Mouse (Mus musculus) thymus, adult 2 months (tissue): ENCODE results near the gene Gga1. TPM values are rescaled to one million over a fixed set of nuclear protein-coding genes. Genes with fewer than 3 reads are reported as not detected.

Experiments used
- DNase-seq: peaks from one replicate; pipeline ENCODE4 v3.0.0; 2021
- H3K27ac ChIP-seq: fragments of 200-500 bp; 2 replicates; pipeline ENCODE4 v1.5.1; 2012; ENCODE audit warnings: low read length, control low read depth; ENCODE audit not compliant: control insufficient read depth, insufficient read depth
- H3K27me3 ChIP-seq: fragments of 200-500 bp; 2 replicates; pipeline ENCODE4 v1.6.1; 2012; ENCODE audit warnings: mild to moderate bottlenecking, low read length, moderate library complexity, mixed read lengths; ENCODE audit not compliant: control insufficient read depth, insufficient read depth
- H3K36me3 ChIP-seq: fragments of 200-500 bp; 2 replicates; pipeline ENCODE4 v1.6.1; 2012; ENCODE audit warnings: mild to moderate bottlenecking, low read length, moderate library complexity; ENCODE audit not compliant: control insufficient read depth, insufficient read depth
- H3K4me1 ChIP-seq: fragments of 200-500 bp; replicated peaks from 2 replicates; pipeline ENCODE4 v1.6.1; 2012; ENCODE audit warnings: low read length; ENCODE audit not compliant: control insufficient read depth, insufficient read depth
- H3K4me3 ChIP-seq: fragments of 200-500 bp; 2 replicates; pipeline ENCODE4 v1.5.1; 2012; ENCODE audit warnings: mild to moderate bottlenecking, low read length, control low read depth, moderate library complexity; ENCODE audit not compliant: control insufficient read depth, insufficient read depth
- CTCF ChIP-seq: fragments of 200-500 bp; IDR thresholded peaks from 2 replicates; pipeline ENCODE4 v1.5.1; 2012; ENCODE audit warnings: mild to moderate bottlenecking, control low read depth, low read length, moderate library complexity, borderline replicate concordance; ENCODE audit not compliant: control insufficient read depth, poor library complexity, insufficient read depth; ENCODE audit errors: extremely low read depth
- POLR2A ChIP-seq: fragments of 200-500 bp; IDR thresholded peaks from 2 replicates; pipeline ENCODE4 v1.6.1; 2012; ENCODE audit warnings: mild to moderate bottlenecking, low read length, control low read depth, moderate library complexity; ENCODE audit not compliant: control insufficient read depth, poor library complexity, insufficient read depth; ENCODE audit errors: extremely low read depth
- whole genome bisulfite sequencing: fragments of 180-500 bp; shearing (Covaris S2); methylation state at CpG from one replicate; pipeline ENCODE4 v1.1.7; 2018; 5-methylcytosine and 5-hydroxymethylcytosine counted together
- polyA plus RNA-seq: library from polyadenylated mRNA; depleted of rRNA; stranded (reverse); fragments of >200 nt; gene quantifications from 2 replicates; pipeline ENCODE4 v1.2.3, GENCODE M21; 2012

The Gga1 gene
- polyA plus RNA-seq, 1 experiment = 137 TPM

DNA sequence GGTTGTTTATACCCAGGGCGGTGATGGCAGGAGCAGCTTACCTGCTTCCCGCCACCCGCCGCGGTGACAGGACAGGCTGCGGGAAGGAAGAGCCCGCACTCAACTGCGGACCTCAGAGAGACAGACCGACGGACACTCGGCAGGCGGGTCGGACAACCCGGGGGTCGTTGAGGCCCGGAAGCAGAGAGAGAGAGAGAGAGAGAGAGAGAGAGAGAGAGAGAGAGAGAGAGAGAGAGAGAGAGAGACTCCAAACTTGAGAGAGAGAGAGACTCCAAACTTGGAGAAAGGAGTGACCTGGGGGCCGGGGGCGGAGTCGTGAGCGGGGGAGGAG, 22.4 kb downstream of the Gga1 start, which contains the start of gene Gm49510:
TSS of gene Gm49510 (plus strand) at position 259 of the 331 bp plus-strand sequence.
- peaks cover 65% of the 10 kb centered on the region for H3K4me1 ChIP-seq
- no peaks in the 10 kb centered on the region for H3K27me3 ChIP-seq
- TF ChIP-seq CTCF (no peak), POLR2A (no peak)
- H3K4me3 ChIP-seq = peak within 1 kb of the TSS; percentile 87
- DNase-seq = no peak
- WGBS = 2% methylated on average over 20 of the region's 20 CpGs
- H3K36me3 ChIP-seq = peaks cover 2% of the 10 kb centered on the region
- H3K27ac ChIP-seq = peak within 1 kb of the TSS; percentile 92

DNA sequence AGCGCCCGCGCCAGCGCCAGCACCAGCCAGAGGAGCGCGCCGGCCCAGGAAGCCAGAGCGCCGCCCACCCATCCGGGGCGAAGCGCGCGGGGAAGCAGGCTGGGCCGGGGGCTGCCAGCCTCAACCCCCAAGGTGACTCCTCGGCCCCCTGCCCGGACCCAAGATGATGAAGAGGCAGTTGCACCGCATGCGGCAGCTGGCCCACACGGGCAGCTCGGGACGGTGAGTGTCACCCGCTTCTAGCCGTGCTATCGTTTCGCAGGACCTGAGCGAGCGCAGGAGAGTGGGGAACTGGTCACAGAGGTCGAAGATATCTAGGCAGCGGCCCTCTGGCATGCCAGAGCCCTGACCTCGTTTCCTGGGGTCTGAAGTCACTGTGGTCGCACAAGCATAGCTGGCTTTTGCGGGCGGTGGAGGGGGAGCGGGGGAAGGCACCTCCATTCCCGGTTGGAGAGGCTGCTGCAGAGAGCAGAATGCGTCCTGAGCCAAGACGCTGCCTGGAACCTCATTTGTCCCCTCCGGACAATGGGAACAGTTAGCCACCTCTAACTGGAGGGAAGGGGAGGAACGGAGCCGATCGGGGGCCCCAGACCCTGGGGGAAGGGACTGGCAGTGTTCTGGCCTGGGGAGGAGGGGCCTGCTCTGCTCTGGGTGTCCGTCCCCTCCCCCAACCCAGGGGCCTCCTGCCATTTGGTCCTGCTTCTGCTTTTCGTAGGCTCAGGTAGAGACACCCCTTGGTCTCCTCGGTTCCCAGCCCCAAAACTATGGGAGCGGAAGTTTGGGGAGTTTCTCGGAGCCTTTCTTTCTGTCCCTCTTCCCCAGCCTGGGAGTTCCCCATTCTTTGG, 23.0 kb downstream of the Gga1 start, which contains the start of gene Sh3bp1:
TSS of gene Sh3bp1 (plus strand) at position 29 of the 845 bp plus-strand sequence.
- peak within 1 kb of the TSS; percentile 92 for H3K27ac ChIP-seq
- H3K27me3 ChIP-seq = no peaks in the 10 kb centered on the region
- peaks cover 59% of the 10 kb centered on the region for H3K4me1 ChIP-seq
- peak within 1 kb of the TSS; percentile 87 for H3K4me3 ChIP-seq
- peak; percentile 83 for DNase-seq
- no peak for TF ChIP-seq CTCF
- TF ChIP-seq POLR2A = peak; percentile 83
- H3K36me3 ChIP-seq = peaks cover 8% of the 10 kb centered on the region
- under 1% methylated on average over 47 of the region's 47 CpGs for WGBS

DNA sequence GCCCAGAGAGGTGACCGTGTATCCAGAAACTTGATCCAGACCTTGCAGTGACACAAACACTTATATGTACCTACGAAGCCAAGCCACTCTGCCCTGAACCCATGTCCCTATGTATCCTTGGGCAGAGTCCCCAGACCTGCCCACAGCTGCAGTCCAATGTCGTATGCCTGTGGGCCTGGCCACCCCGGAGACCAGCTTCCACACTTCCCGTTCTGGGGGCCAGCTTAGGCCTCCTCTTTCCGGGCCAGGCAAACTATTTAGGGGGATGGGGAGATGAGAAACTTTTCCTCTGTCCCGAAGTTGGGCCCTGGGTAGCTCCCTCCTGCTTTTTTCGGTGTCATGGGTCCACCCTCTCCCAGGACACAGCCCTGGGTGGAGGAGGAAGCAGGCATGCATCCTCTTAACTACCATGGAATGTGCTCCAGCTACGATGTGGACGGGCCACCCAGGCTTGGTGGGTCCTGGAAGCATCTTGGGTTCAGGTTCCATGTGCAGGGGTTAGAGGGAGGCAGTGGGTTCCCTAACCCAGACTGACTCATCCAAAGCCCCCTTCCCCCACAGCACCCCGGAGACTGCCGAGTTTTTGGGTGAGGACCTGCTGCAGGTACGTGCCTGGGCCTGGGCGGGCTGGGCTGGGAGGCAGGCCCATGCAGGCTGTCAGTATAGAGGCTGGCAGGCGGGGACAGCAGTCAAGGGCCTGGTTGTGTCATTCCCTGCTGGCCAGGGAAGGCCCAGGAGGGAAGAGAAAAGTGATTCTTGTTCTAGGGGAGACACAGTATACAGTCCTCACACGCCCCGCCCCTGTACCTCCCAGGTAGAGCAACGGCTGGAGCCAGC, 23.8 kb downstream of the Gga1 start:
- Histone ChIP-seq H3K36me3 (peaks cover 15% of the 10 kb centered on the region), H3K27ac (0 out of 2 replicates have a peak overlapping the region, but pooled peaks have one; percentile 23), H3K4me1 (peaks cover 50% of the 10 kb centered on the region), H3K4me3 (peak overlapping the region; percentile 87), H3K27me3 (no peaks in the 10 kb centered on the region)
- whole genome bisulfite sequencing = 34% methylated on average over 18 of the region's 18 CpGs
- no peak for DNase-seq
- TF ChIP-seq CTCF (no peak), POLR2A (no peak)

DNA sequence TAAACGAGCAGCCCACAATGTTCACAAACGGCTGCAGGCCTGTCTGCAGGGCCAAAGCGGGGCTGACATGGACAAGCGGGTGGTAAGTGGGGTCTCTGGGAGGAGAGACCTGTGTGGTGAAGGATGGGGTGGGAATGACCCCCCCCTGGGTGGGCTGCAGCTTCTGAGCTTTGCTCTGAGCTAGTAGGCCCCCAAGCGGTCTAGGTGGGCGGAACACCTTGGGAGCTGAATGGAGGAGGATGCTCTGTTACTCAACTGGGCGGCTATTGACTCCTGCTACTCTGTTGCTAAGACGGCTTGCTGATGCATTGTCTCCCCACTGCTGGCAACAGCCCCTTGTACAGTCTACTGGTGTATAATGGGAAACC, 24.4 kb downstream of the Gga1 start:
- no peak overlapping the region for H3K27ac ChIP-seq
- peaks cover 17% of the 10 kb centered on the region for H3K36me3 ChIP-seq
- no peaks in the 10 kb centered on the region for H3K27me3 ChIP-seq
- WGBS = 76% methylated on average over 8 of the region's 8 CpGs
- DNase-seq = no peak
- peak overlapping the region; percentile 87; the same call in 1 of the 2 replicates for H3K4me3 ChIP-seq
- TF ChIP-seq POLR2A (no peak), CTCF (no peak)
- peaks cover 44% of the 10 kb centered on the region for H3K4me1 ChIP-seq

DNA sequence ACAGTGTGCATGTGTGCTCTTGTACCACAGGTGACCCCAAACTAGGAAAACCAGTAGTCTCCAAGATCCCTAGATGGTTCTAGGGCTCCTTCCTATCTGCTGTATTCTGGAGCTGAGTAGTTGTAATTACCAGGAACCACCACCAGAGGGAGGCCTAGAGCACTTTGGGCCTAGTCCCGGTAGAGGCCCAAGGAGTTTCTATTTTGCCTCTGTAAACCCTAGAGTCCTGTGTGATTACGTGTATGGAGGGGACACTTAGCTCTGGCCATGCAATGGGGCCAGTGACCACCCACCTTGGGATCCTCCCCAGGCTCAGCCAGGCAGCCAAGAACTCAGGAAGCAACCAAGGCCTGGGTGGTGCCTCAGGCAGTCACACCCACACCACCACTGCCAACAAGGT, 26.3 kb downstream of the Gga1 start:
- H3K4me3 ChIP-seq = no peak overlapping the region
- 6% methylated on average over 2 of the region's 2 CpGs for WGBS
- DNase-seq = peak; percentile 86
- H3K27me3 ChIP-seq = no peaks in the 10 kb centered on the region
- peaks cover 28% of the 10 kb centered on the region for H3K4me1 ChIP-seq
- peaks cover 34% of the 10 kb centered on the region for H3K36me3 ChIP-seq
- no peak overlapping the region for H3K27ac ChIP-seq
- no peak for TF ChIP-seq POLR2A
- TF ChIP-seq CTCF = peak; percentile 54; the same call in 1 of the 2 replicates

DNA sequence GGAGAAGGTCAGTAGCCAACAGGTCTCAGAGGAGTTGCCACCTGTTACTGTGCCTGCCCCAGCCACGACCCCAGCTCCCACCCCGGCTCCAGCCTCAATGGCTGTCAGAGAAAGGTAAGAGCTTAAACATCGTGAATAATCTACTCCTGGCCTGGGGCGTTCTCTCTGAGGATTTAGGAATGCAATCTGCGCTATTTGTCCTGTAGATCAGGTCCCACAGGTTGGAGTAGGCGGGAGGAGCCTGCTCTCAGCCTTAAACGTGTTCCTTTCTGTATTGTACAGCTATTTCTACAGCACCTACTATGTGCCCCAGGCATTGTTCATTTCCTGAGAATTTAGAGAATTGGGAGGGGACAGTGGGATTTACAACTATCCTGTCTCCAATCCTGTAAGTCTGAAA, 31.4 kb downstream of the Gga1 start:
- 95% methylated on average over 7 of the region's 7 CpGs for WGBS
- peaks cover 53% of the 10 kb centered on the region for H3K36me3 ChIP-seq
- H3K27ac ChIP-seq = no peak overlapping the region
- TF ChIP-seq CTCF (no peak), POLR2A (no peak)
- no peaks in the 10 kb centered on the region for H3K27me3 ChIP-seq
- H3K4me3 ChIP-seq = no peak overlapping the region
- no peak for DNase-seq
- H3K4me1 ChIP-seq = peaks cover 5% of the 10 kb centered on the region

DNA sequence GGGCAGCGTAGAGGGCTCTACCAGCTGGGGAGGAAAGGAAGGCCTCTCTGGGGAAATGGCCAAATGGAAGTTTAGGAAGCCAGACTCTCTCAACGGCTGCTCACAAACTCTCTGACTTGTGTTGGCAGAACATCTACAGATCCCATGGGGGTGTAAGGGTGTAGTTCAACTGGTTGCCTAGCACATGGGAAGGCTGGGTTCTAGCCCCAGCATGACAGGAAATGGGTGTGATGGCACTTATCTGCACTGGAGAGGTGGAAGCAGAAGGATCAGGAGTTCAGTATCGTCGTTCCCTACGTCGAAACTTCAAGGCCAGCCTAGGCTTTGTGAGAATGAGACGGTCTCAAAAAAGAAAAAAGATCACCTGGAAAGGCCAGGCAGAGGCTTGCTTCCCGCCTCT, 32.0 kb downstream of the Gga1 start:
- TF ChIP-seq POLR2A = no peak
- no peak for TF ChIP-seq CTCF
- H3K36me3 ChIP-seq = peaks cover 53% of the 10 kb centered on the region
- no peak for DNase-seq
- no peaks in the 10 kb centered on the region for H3K27me3 ChIP-seq
- H3K4me1 ChIP-seq = peaks cover 4% of the 10 kb centered on the region; the same call in 1 of the 2 replicates
- H3K27ac ChIP-seq = no peak overlapping the region
- H3K4me3 ChIP-seq = no peak overlapping the region
- WGBS = 96% methylated on average over 8 of the region's 8 CpGs
